Mouse (Mus musculus): ENCODE measurements around the gene Acap3. TPM values are rescaled to one million over a fixed set of nuclear protein-coding genes. Genes with fewer than 3 reads are reported as not detected.

The Acap3 gene
- polyA plus RNA-seq, 1 experiment from 2014 or later: 71.0 TPM

- Histone ChIP-seq H3K36me3 (peaks cover 48% of the 10 kb centered on the region), H3K4me3 (peak overlapping the region; percentile 93), H3K4me1 (replicated peaks) (peaks cover 55% of the 10 kb centered on the region), H3K27ac (peak overlapping the region; percentile 69; the same call in 1 of the 2 replicates), H3K27me3 (no peaks in the 10 kb centered on the region), H3K9ac (peak overlapping the region; percentile 98), H3K4me2 (peak overlapping the region; percentile 99), H3K9me3 (no peaks in the 10 kb centered on the region)
- peak; percentile 4; the same call in 1 of the 2 replicates for ATAC-seq (ENCODE audit: low FRiP score)
- WGBS: under 1% methylated on average over 34 of the region's 34 CpGs
These were observed 581 bp upstream of the Acap3 start for GRCm38 (mm10) chr4:155891011-155891471.

- peak; percentile 91 for ATAC-seq (ENCODE audit: low FRiP score)
- WGBS: under 1% methylated on average over 54 of the region's 56 CpGs
- peak overlapping the region; percentile 99 for H3K4me2 ChIP-seq
- H3K4me1 ChIP-seq (replicated peaks): peaks cover 58% of the 10 kb centered on the region
- peak overlapping the region; percentile 99 for H3K27ac ChIP-seq
- peaks cover 48% of the 10 kb centered on the region for H3K36me3 ChIP-seq
- no peaks in the 10 kb centered on the region for H3K27me3 ChIP-seq
- H3K9ac ChIP-seq: peak overlapping the region; percentile 98
- peak overlapping the region; percentile 93 for H3K4me3 ChIP-seq
- H3K9me3 ChIP-seq: no peaks in the 10 kb centered on the region
These were observed 395 bp downstream of the Acap3 start for GRCm38 (mm10) chr4:155892017-155892416.

GRCm38 (mm10) chr4:155892438-155893211 is 1.0 kb downstream of the Acap3 start:
- Histone ChIP-seq H3K4me1 (replicated peaks) (peaks cover 58% of the 10 kb centered on the region), H3K9ac (peak overlapping the region; percentile 98), H3K9me3 (no peaks in the 10 kb centered on the region), H3K27ac (peak overlapping the region; percentile 99), H3K4me3 (peak overlapping the region; percentile 93), H3K36me3 (peaks cover 44% of the 10 kb centered on the region), H3K27me3 (no peaks in the 10 kb centered on the region), H3K4me2 (peak overlapping the region; percentile 99)
- WGBS: 5% methylated on average over 35 of the region's 37 CpGs
- peak; percentile 65 for ATAC-seq (ENCODE audit: low FRiP score)

- WGBS: 70% methylated on average over 8 of the region's 8 CpGs
- Histone ChIP-seq H3K4me1 (replicated peaks) (peaks cover 58% of the 10 kb centered on the region), H3K9me3 (no peaks in the 10 kb centered on the region), H3K36me3 (peaks cover 42% of the 10 kb centered on the region), H3K4me3 (peak overlapping the region; percentile 93), H3K27me3 (no peaks in the 10 kb centered on the region), H3K4me2 (peak overlapping the region; percentile 99), H3K9ac (peak overlapping the region; percentile 98), H3K27ac (no peak overlapping the region)
- no peak for ATAC-seq (ENCODE audit: low FRiP score)
These were observed 1.6 kb downstream of the Acap3 start for GRCm38 (mm10) chr4:155893212-155893690.

- Histone ChIP-seq H3K36me3 (peaks cover 42% of the 10 kb centered on the region), H3K9ac (peak overlapping the region; percentile 98), H3K27ac (peak overlapping the region; percentile 44; the same call in 1 of the 2 replicates), H3K4me1 (replicated peaks) (peaks cover 56% of the 10 kb centered on the region), H3K9me3 (no peaks in the 10 kb centered on the region), H3K4me2 (peak overlapping the region; percentile 99), H3K4me3 (peak overlapping the region; percentile 93), H3K27me3 (no peaks in the 10 kb centered on the region)
- ATAC-seq (ENCODE audit: low FRiP score): no peak
- WGBS: 36% methylated on average over 8 of the region's 8 CpGs
These were observed 2.8 kb downstream of the Acap3 start for GRCm38 (mm10) chr4:155894311-155894881.

- peak overlapping the region; percentile 44; the same call in 1 of the 2 replicates for H3K27ac ChIP-seq
These were observed 3.6 kb downstream of the Acap3 start for GRCm38 (mm10) chr4:155895216-155895615.

GRCm38 (mm10) chr4:155895826-155896225 is 4.2 kb downstream of the Acap3 start:
- Histone ChIP-seq H3K4me3 (0 out of 2 replicates have a peak overlapping the region, but pooled peaks have one; percentile 93), H3K4me2 (peak overlapping the region; percentile 99), H3K4me1 (replicated peaks) (peaks cover 42% of the 10 kb centered on the region), H3K27ac (no peak overlapping the region), H3K9ac (no peak overlapping the region), H3K9me3 (no peaks in the 10 kb centered on the region), H3K27me3 (no peaks in the 10 kb centered on the region), H3K36me3 (peaks cover 47% of the 10 kb centered on the region)
- 92% methylated on average over 4 of the region's 4 CpGs for WGBS
- ATAC-seq (ENCODE audit: low FRiP score): no peak

More at GRCm38 (mm10) chr4:155895216-155895615, 3.6 kb downstream of the Acap3 start:
- peak overlapping the region; percentile 93 for H3K4me3 ChIP-seq
- peak overlapping the region; percentile 99 for H3K4me2 ChIP-seq
- peaks cover 42% of the 10 kb centered on the region for H3K36me3 ChIP-seq
- H3K4me1 ChIP-seq (replicated peaks): peaks cover 48% of the 10 kb centered on the region
- no peaks in the 10 kb centered on the region for H3K9me3 ChIP-seq
- H3K27me3 ChIP-seq: no peaks in the 10 kb centered on the region
- WGBS: 34% methylated on average over 6 of the region's 6 CpGs
- no peak for ATAC-seq (ENCODE audit: low FRiP score)
- H3K9ac ChIP-seq: peak overlapping the region; percentile 98

- Histone ChIP-seq H3K4me3 (no peak overlapping the region), H3K4me2 (no peak overlapping the region), H3K27me3 (no peaks in the 10 kb centered on the region), H3K36me3 (peaks cover 54% of the 10 kb centered on the region), H3K9ac (no peak overlapping the region), H3K9me3 (no peaks in the 10 kb centered on the region), H3K4me1 (replicated peaks) (peaks cover 39% of the 10 kb centered on the region), H3K27ac (no peak overlapping the region)
- 97% methylated on average over 12 of the region's 12 CpGs for WGBS
- ATAC-seq (ENCODE audit: low FRiP score): no peak
These were observed 4.8 kb downstream of the Acap3 start for GRCm38 (mm10) chr4:155896461-155896860.

GRCm38 (mm10) chr4:155898318-155898717 is 6.7 kb downstream of the Acap3 start:
- Histone ChIP-seq H3K4me2 (no peak overlapping the region), H3K4me3 (no peak overlapping the region), H3K27me3 (no peaks in the 10 kb centered on the region), H3K9me3 (no peaks in the 10 kb centered on the region), H3K4me1 (replicated peaks) (peaks cover 30% of the 10 kb centered on the region), H3K27ac (no peak overlapping the region), H3K9ac (no peak overlapping the region), H3K36me3 (peaks cover 72% of the 10 kb centered on the region)
- ATAC-seq (ENCODE audit: low FRiP score): no peak
- 99% methylated on average over 2 of the region's 2 CpGs for WGBS

- WGBS: 96% methylated on average over 7 of the region's 7 CpGs
- Histone ChIP-seq H3K9ac (no peak overlapping the region), H3K9me3 (no peaks in the 10 kb centered on the region), H3K27me3 (no peaks in the 10 kb centered on the region), H3K36me3 (peaks cover 83% of the 10 kb centered on the region), H3K4me3 (no peak overlapping the region), H3K4me1 (replicated peaks) (peaks cover 20% of the 10 kb centered on the region), H3K27ac (no peak overlapping the region), H3K4me2 (no peak overlapping the region)
- no peak for ATAC-seq (ENCODE audit: low FRiP score)
These were observed 7.7 kb downstream of the Acap3 start for GRCm38 (mm10) chr4:155899355-155899754.

GRCm38 (mm10) chr4:155901205-155901604 is 9.6 kb downstream of the Acap3 start:
- no peak overlapping the region for H3K27ac ChIP-seq
- peaks cover 94% of the 10 kb centered on the region for H3K36me3 ChIP-seq
- WGBS: 91% methylated on average over 3 of the region's 3 CpGs
- peaks cover 2% of the 10 kb centered on the region; the same call in 1 of the 2 replicates for H3K4me1 ChIP-seq (replicated peaks)
- no peak for ATAC-seq (ENCODE audit: low FRiP score)
- H3K4me2 ChIP-seq: no peak overlapping the region
- no peak overlapping the region for H3K4me3 ChIP-seq
- H3K9ac ChIP-seq: no peak overlapping the region
- no peaks in the 10 kb centered on the region for H3K9me3 ChIP-seq
- no peaks in the 10 kb centered on the region for H3K27me3 ChIP-seq

GRCm38 (mm10) chr4:155903246-155903645 is 11.6 kb downstream of the Acap3 start:
- Histone ChIP-seq H3K4me2 (no peak overlapping the region), H3K27ac (no peak overlapping the region), H3K4me3 (no peak overlapping the region), H3K9ac (no peak overlapping the region), H3K4me1 (replicated peaks) (no peaks in the 10 kb centered on the region), H3K27me3 (no peaks in the 10 kb centered on the region), H3K9me3 (no peaks in the 10 kb centered on the region), H3K36me3 (peaks cover 96% of the 10 kb centered on the region)
- ATAC-seq (ENCODE audit: low FRiP score): no peak
- WGBS: 96% methylated on average over 13 of the region's 13 CpGs

Data from hindbrain, embryonic 13.5 days (tissue).